Mouse (Mus musculus): ENCODE measurements around the gene Ngdn. TPM values are rescaled to one million over a fixed set of nuclear protein-coding genes. Genes with fewer than 3 reads are reported as not detected.

Ngdn gene
- polyA plus RNA-seq, 1 experiment, result 49.9 TPM

GRCm38 (mm10) chr14:55053050-55053449 is 37.8 kb downstream of the Ngdn start:
- TF ChIP-seq POLR2A (IDR thresholded peaks at IDR 0.05; ENCODE audit: borderline replicate concordance, control insufficient read depth, low read depth, low read length), result no peak
- TF ChIP-seq CTCF (IDR thresholded peaks at IDR 0.05; ENCODE audit: control insufficient read depth, insufficient read depth, low read length), result no peak
- Histone ChIP-seq H3K27ac (ENCODE audit: control insufficient read depth, insufficient read depth, low read depth, low read length, poor library complexity) (no peak overlapping the region), H3K4me1 (ENCODE audit: control insufficient read depth, insufficient read depth, low read length) (no peaks in the 10 kb centered on the region; the same call in 1 of the 2 replicates), H3K4me3 (replicated peaks; ENCODE audit: control insufficient read depth, low read depth, low read length) (no peak overlapping the region)
- 82% methylated on average over 4 of the region's 4 CpGs for WGBS

- no peak for TF ChIP-seq CTCF (IDR thresholded peaks at IDR 0.05; ENCODE audit: control insufficient read depth, insufficient read depth, low read length)
- TF ChIP-seq POLR2A (IDR thresholded peaks at IDR 0.05; ENCODE audit: borderline replicate concordance, control insufficient read depth, low read depth, low read length), result no peak
- no peak overlapping the region for H3K4me3 ChIP-seq (replicated peaks; ENCODE audit: control insufficient read depth, low read depth, low read length)
- 66% methylated on average over 17 of the region's 17 CpGs for WGBS
- no peaks in the 10 kb centered on the region; the same call in 1 of the 2 replicates for H3K4me1 ChIP-seq (ENCODE audit: control insufficient read depth, insufficient read depth, low read length)
- no peak overlapping the region for H3K27ac ChIP-seq (ENCODE audit: control insufficient read depth, insufficient read depth, low read depth, low read length, poor library complexity)
These were observed 38.5 kb downstream of the Ngdn start for GRCm38 (mm10) chr14:55053708-55054190.

DNA sequence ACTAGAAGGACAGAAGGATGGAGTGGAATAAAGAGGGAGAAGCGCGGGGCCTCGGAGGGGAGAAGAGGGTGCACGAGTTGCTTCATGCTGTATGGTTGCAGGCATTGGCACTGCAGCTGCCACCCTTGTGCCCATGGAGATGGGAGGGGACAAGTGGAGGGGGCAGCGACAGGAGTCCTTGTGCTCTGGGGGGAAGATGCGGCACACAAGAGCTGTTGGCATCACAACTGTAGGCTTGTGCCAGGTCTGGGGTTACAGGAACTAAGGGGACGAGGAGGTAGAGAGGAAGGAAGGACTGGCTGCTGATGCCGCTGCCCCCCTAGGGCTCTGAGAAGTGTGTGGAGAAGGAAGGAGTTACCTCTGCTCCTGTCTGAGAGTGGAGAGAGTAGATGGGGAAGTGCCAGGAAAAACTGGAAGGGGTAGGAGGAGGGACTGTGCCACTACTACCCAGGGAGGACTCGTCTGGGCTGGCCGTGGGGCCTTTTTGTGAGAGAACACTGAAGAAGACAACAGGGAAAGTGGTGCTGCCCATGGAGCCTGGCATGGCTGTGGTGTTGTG is 39.0 kb downstream of the Ngdn start:
- Histone ChIP-seq H3K4me1 (ENCODE audit: control insufficient read depth, insufficient read depth, low read length) (no peaks in the 10 kb centered on the region; the same call in 1 of the 2 replicates), H3K4me3 (replicated peaks; ENCODE audit: control insufficient read depth, low read depth, low read length) (no peak overlapping the region), H3K27ac (ENCODE audit: control insufficient read depth, insufficient read depth, low read depth, low read length, poor library complexity) (no peak overlapping the region)
- no peak for TF ChIP-seq POLR2A (IDR thresholded peaks at IDR 0.05; ENCODE audit: borderline replicate concordance, control insufficient read depth, low read depth, low read length)
- TF ChIP-seq CTCF (IDR thresholded peaks at IDR 0.05; ENCODE audit: control insufficient read depth, insufficient read depth, low read length), result no peak
- 21% methylated on average over 10 of the region's 10 CpGs for WGBS

- no peak for TF ChIP-seq POLR2A (IDR thresholded peaks at IDR 0.05; ENCODE audit: borderline replicate concordance, control insufficient read depth, low read depth, low read length)
- TF ChIP-seq CTCF (IDR thresholded peaks at IDR 0.05; ENCODE audit: control insufficient read depth, insufficient read depth, low read length), result no peak
- Histone ChIP-seq H3K4me1 (ENCODE audit: control insufficient read depth, insufficient read depth, low read length) (no peaks in the 10 kb centered on the region; the same call in 1 of the 2 replicates), H3K27ac (ENCODE audit: control insufficient read depth, insufficient read depth, low read depth, low read length, poor library complexity) (no peak overlapping the region), H3K4me3 (replicated peaks; ENCODE audit: control insufficient read depth, low read depth, low read length) (no peak overlapping the region)
- WGBS, result 10% methylated on average over 11 of the region's 11 CpGs
These were observed 40.0 kb downstream of the Ngdn start for GRCm38 (mm10) chr14:55055167-55055834.

GRCm38 (mm10) chr14:55059009-55059408 is 43.8 kb downstream of the Ngdn start:
- TF ChIP-seq POLR2A (IDR thresholded peaks at IDR 0.05; ENCODE audit: borderline replicate concordance, control insufficient read depth, low read depth, low read length) (no peak), CTCF (IDR thresholded peaks at IDR 0.05; ENCODE audit: control insufficient read depth, insufficient read depth, low read length) (no peak)
- WGBS, result 64% methylated on average over 1 of the region's 1 CpGs
- Histone ChIP-seq H3K27ac (ENCODE audit: control insufficient read depth, insufficient read depth, low read depth, low read length, poor library complexity) (no peak overlapping the region), H3K4me3 (replicated peaks; ENCODE audit: control insufficient read depth, low read depth, low read length) (no peak overlapping the region), H3K4me1 (ENCODE audit: control insufficient read depth, insufficient read depth, low read length) (no peaks in the 10 kb centered on the region)

DNA sequence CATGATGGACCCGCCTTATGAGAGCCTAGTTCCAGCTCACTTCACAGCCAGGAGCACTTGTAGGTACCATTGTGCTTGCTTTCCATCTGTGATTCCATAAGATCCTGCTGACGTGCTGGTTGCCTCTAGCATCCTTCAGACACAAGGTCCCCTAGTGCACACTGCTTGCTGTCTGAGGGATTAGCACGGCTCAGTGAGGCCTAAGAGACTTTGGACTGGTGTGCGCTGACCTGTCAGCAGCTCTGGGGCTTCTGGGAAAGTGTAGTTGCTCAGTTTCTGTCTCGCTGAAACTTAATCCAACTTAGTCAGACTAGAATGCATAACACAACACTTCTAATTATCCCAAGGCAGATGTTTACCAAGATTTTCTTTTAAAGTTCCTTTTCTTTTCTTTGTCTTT is 44.7 kb downstream of the Ngdn start:
- Histone ChIP-seq H3K4me1 (ENCODE audit: control insufficient read depth, insufficient read depth, low read length) (no peaks in the 10 kb centered on the region), H3K4me3 (replicated peaks; ENCODE audit: control insufficient read depth, low read depth, low read length) (no peak overlapping the region), H3K27ac (ENCODE audit: control insufficient read depth, insufficient read depth, low read depth, low read length, poor library complexity) (no peak overlapping the region)
- 84% methylated on average over 5 of the region's 5 CpGs for WGBS
- TF ChIP-seq POLR2A (IDR thresholded peaks at IDR 0.05; ENCODE audit: borderline replicate concordance, control insufficient read depth, low read depth, low read length), result no peak
- no peak for TF ChIP-seq CTCF (IDR thresholded peaks at IDR 0.05; ENCODE audit: control insufficient read depth, insufficient read depth, low read length)

DNA sequence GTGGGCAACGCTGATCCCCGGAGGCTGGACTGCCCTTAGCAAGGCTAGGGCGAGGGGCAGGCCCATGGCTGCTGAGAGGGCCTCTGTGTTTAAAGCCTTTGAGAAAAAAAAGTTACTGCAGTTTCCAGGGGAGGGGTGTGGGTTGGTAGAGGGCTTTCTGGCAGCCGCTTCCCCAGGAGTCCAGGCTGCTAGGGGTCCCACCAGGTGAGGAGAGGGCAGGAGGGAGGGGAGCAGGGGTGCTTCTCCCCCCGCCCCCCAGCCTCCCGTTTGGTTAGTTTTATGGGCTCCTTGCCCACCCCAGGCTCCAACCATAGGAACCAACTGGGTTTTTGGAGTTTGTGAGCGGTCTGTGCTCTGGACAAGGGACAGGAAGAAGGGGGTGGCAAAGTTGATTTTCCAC is 46.6 kb downstream of the Ngdn start:
- Histone ChIP-seq H3K4me1 (ENCODE audit: control insufficient read depth, insufficient read depth, low read length) (no peaks in the 10 kb centered on the region), H3K27ac (ENCODE audit: control insufficient read depth, insufficient read depth, low read depth, low read length, poor library complexity) (no peak overlapping the region), H3K4me3 (replicated peaks; ENCODE audit: control insufficient read depth, low read depth, low read length) (no peak overlapping the region)
- TF ChIP-seq CTCF (IDR thresholded peaks at IDR 0.05; ENCODE audit: control insufficient read depth, insufficient read depth, low read length) (no peak), POLR2A (IDR thresholded peaks at IDR 0.05; ENCODE audit: borderline replicate concordance, control insufficient read depth, low read depth, low read length) (no peak)
- WGBS, result 54% methylated on average over 7 of the region's 7 CpGs

GRCm38 (mm10) chr14:55062626-55063025 is 47.4 kb downstream of the Ngdn start:
- no peak overlapping the region for H3K4me3 ChIP-seq (replicated peaks; ENCODE audit: control insufficient read depth, low read depth, low read length)
- TF ChIP-seq CTCF (IDR thresholded peaks at IDR 0.05; ENCODE audit: control insufficient read depth, insufficient read depth, low read length) (no peak), POLR2A (IDR thresholded peaks at IDR 0.05; ENCODE audit: borderline replicate concordance, control insufficient read depth, low read depth, low read length) (no peak)
- H3K4me1 ChIP-seq (ENCODE audit: control insufficient read depth, insufficient read depth, low read length), result no peaks in the 10 kb centered on the region
- H3K27ac ChIP-seq (ENCODE audit: control insufficient read depth, insufficient read depth, low read depth, low read length, poor library complexity), result no peak overlapping the region; the same call in 1 of the 2 replicates
- 2% methylated on average over 17 of the region's 17 CpGs for WGBS

All from bone marrow, adult 2 months (tissue).